Mouse (Mus musculus) ovary, adult 18-20 months (tissue): Measurements from ENCODE around the gene Zfp354b.

Source experiments
- DNase-seq: peaks from one replicate; pipeline ENCODE4 v3.0.0; 2022; ENCODE audit warnings: low spot score, mixed read lengths

Gene Zfp354b

DNA sequence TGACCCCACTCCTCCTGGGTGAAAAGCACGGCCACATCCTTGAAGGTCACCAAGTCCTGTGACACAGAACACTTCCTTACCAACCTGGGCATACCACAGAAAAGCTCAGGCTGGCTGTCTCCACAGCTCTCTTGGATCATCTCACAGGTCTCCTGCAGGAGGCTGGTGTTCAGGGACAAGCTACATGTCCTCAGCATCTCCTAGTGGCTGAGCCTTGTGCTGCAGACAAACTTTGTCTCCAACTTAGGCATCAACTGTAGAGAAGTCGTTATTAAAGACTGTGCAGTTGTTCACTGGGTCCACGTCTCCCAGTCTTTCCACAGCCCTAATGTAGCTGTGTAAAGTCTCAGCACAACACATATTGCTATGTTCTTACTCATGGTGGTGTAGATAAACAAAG lies 47.7 kb downstream of the Zfp354b start:
- DNase-seq = no peak

GRCm38 (mm10) chr11:50878641-50879040 lies 52.8 kb downstream of the Zfp354b start:
- DNase-seq = no peak
